Mouse (Mus musculus) induced T-regulatory cell, adult 2 months (primary cell): ENCODE measurements around the gene Nuak1.

Source experiments
- DNase-seq: peaks from one replicate; pipeline ENCODE4 v3.0.0-alpha.2; 2012; ENCODE audit warnings: low read depth

Gene Nuak1

DNA sequence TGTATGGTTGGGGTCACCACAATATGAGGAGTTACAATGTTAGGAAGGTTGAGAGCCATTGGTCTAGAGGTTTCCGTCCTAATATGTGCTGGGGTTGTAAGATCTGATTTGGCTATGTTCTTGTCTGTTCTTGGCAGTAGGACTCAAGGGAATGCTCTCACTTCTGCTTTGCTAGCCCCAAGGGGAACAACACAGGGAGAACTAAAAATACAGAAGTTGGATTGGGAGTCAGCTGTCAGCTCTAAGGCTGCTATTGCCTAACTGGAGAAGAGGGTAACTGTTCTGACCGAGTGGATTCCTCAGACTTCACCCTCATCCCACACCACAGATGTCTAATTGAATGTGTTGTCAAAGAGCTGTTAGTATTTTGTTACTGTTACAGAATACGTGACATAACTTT is 101.6 kb downstream of the Nuak1 start:
- DNase-seq: no peak

- no peak for DNase-seq
Observed at GRCm38 (mm10) chr10:84335441-84335840, 105.0 kb downstream of the Nuak1 start.

GRCm38 (mm10) chr10:84329822-84330221 is 110.6 kb downstream of the Nuak1 start:
- DNase-seq: no peak

DNA sequence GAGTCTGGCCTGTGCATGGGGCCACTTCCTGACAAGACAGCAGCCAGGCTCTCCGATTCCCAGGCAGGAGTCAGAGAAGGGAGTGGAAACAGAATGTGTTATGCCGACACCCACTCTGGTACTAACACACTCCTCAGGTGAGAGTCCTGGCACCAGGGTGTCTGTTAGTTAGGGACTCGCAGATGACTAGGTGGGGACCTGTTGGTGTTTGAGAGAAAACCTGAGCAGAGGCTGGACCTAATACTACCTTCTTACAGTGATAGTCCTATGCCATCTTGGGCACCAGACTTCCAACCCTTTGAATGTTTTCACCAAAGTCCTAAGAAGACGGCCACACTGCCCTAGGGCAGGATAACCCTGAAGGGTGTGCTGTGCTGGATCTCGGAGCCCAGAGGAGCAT is 111.1 kb downstream of the Nuak1 start:
- no peak for DNase-seq

DNA sequence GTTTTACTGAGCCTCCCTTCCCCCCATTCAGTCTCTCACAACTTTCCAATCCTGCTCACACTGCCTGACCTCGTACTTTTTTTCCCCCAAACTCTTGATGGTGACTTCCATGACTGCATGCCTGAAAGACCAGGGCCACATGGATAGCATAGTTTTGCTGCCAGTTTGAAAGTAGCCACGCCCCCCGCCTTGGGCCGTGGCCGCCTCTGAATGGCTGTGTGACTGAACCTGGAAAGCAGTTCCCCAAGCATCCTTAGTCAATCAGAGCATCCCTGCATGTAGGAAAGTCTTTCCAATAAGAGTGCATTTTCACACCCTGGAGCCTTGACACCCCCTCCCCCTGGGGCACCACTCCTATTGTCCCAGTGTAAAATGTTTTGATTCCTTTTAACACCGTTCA is 116.4 kb downstream of the Nuak1 start:
- DNase-seq: no peak
